Mouse (Mus musculus): ENCODE measurements at regions not wholly inside any gene's neighbourhood (a gene's known extent, or its start where the extent isn't known, plus 50 kb on each side); places are given as distances from the start of the nearest gene placed in this dataset.

- H3K36me3 ChIP-seq (ENCODE audit: control insufficient read depth, insufficient read depth, low read length) = no peaks in the 10 kb centered on the region
- WGBS = 71% methylated on average over 3 of the region's 3 CpGs
Observed at GRCm38 (mm10) chr7:117097618-117098017, 283.2 kb upstream of the Xylt1 start.

GRCm38 (mm10) chr7:117099041-117099440, 281.7 kb upstream of the Xylt1 start:
- 69% methylated on average over 6 of the region's 6 CpGs for WGBS

More at GRCm38 (mm10) chr7:117097618-117098017, 283.2 kb upstream of the Xylt1 start:
- Histone ChIP-seq H3K27me3 (ENCODE audit: control insufficient read depth, insufficient read depth, low read depth, low read length) (no peaks in the 10 kb centered on the region), H3K27ac (ENCODE audit: low read length) (no peak overlapping the region), H3K4me1 (ENCODE audit: control insufficient read depth, insufficient read depth, low read length) (no peaks in the 10 kb centered on the region), H3K4me2 (ENCODE audit: low read length) (no peak overlapping the region), H3K9me3 (replicated peaks; ENCODE audit: control insufficient read depth, low read length, poor library complexity, severe bottlenecking) (no peaks in the 10 kb centered on the region), H3K4me3 (ENCODE audit: low read depth, low read length) (no peak overlapping the region), H3K9ac (ENCODE audit: low read depth, low read length) (no peak overlapping the region)
- ATAC-seq = no peak

GRCm38 (mm10) chr7:117103035-117103434, 277.7 kb upstream of the Xylt1 start:
- 76% methylated on average over 5 of the region's 5 CpGs for WGBS
- Histone ChIP-seq H3K4me3 (ENCODE audit: low read depth, low read length) (no peak overlapping the region), H3K36me3 (ENCODE audit: control insufficient read depth, insufficient read depth, low read length) (no peaks in the 10 kb centered on the region), H3K9ac (ENCODE audit: low read depth, low read length) (no peak overlapping the region), H3K4me2 (ENCODE audit: low read length) (no peak overlapping the region), H3K9me3 (replicated peaks; ENCODE audit: control insufficient read depth, low read length, poor library complexity, severe bottlenecking) (no peaks in the 10 kb centered on the region), H3K4me1 (ENCODE audit: control insufficient read depth, insufficient read depth, low read length) (no peaks in the 10 kb centered on the region; the same call in 1 of the 2 replicates), H3K27me3 (ENCODE audit: control insufficient read depth, insufficient read depth, low read depth, low read length) (no peaks in the 10 kb centered on the region), H3K27ac (ENCODE audit: low read length) (no peak overlapping the region)
- ATAC-seq = no peak

More at GRCm38 (mm10) chr7:117099041-117099440, 281.7 kb upstream of the Xylt1 start:
- H3K9ac ChIP-seq (ENCODE audit: low read depth, low read length) = no peak overlapping the region
- ATAC-seq = no peak
- no peaks in the 10 kb centered on the region for H3K4me1 ChIP-seq (ENCODE audit: control insufficient read depth, insufficient read depth, low read length)
- no peaks in the 10 kb centered on the region for H3K27me3 ChIP-seq (ENCODE audit: control insufficient read depth, insufficient read depth, low read depth, low read length)
- H3K27ac ChIP-seq (ENCODE audit: low read length) = no peak overlapping the region
- no peak overlapping the region for H3K4me3 ChIP-seq (ENCODE audit: low read depth, low read length)
- H3K9me3 ChIP-seq (replicated peaks; ENCODE audit: control insufficient read depth, low read length, poor library complexity, severe bottlenecking) = no peaks in the 10 kb centered on the region
- H3K36me3 ChIP-seq (ENCODE audit: control insufficient read depth, insufficient read depth, low read length) = no peaks in the 10 kb centered on the region
- H3K4me2 ChIP-seq (ENCODE audit: low read length) = no peak overlapping the region

- WGBS = 93% methylated on average over 7 of the region's 7 CpGs
- no peak for ATAC-seq
- no peak overlapping the region for H3K27ac ChIP-seq (ENCODE audit: low read length)
Observed at GRCm38 (mm10) chr7:117106691-117107191, 274.0 kb upstream of the Xylt1 start.

GRCm38 (mm10) chr7:117108391-117108790, 272.4 kb upstream of the Xylt1 start:
- no peak overlapping the region for H3K4me3 ChIP-seq (ENCODE audit: low read depth, low read length)
- no peak overlapping the region for H3K4me2 ChIP-seq (ENCODE audit: low read length)
- no peak overlapping the region for H3K9ac ChIP-seq (ENCODE audit: low read depth, low read length)
- H3K9me3 ChIP-seq (replicated peaks; ENCODE audit: control insufficient read depth, low read length, poor library complexity, severe bottlenecking) = no peaks in the 10 kb centered on the region
- ATAC-seq = no peak
- H3K27me3 ChIP-seq (ENCODE audit: control insufficient read depth, insufficient read depth, low read depth, low read length) = no peaks in the 10 kb centered on the region
- no peaks in the 10 kb centered on the region; the same call in 1 of the 2 replicates for H3K4me1 ChIP-seq (ENCODE audit: control insufficient read depth, insufficient read depth, low read length)
- 83% methylated on average over 3 of the region's 3 CpGs for WGBS
- no peaks in the 10 kb centered on the region for H3K36me3 ChIP-seq (ENCODE audit: control insufficient read depth, insufficient read depth, low read length)
- H3K27ac ChIP-seq (ENCODE audit: low read length) = no peak overlapping the region

More at GRCm38 (mm10) chr7:117106691-117107191, 274.0 kb upstream of the Xylt1 start:
- H3K27me3 ChIP-seq (ENCODE audit: control insufficient read depth, insufficient read depth, low read depth, low read length) = no peaks in the 10 kb centered on the region
- no peaks in the 10 kb centered on the region for H3K9me3 ChIP-seq (replicated peaks; ENCODE audit: control insufficient read depth, low read length, poor library complexity, severe bottlenecking)
- H3K4me2 ChIP-seq (ENCODE audit: low read length) = no peak overlapping the region
- no peak overlapping the region for H3K4me3 ChIP-seq (ENCODE audit: low read depth, low read length)
- no peak overlapping the region for H3K9ac ChIP-seq (ENCODE audit: low read depth, low read length)
- H3K4me1 ChIP-seq (ENCODE audit: control insufficient read depth, insufficient read depth, low read length) = no peaks in the 10 kb centered on the region; the same call in 1 of the 2 replicates
- H3K36me3 ChIP-seq (ENCODE audit: control insufficient read depth, insufficient read depth, low read length) = no peaks in the 10 kb centered on the region

GRCm38 (mm10) chr7:117127728-117128127, 253.1 kb upstream of the Xylt1 start:
- no peak for ATAC-seq
- WGBS = 82% methylated on average over 3 of the region's 3 CpGs
- Histone ChIP-seq H3K9ac (ENCODE audit: low read depth, low read length) (no peak overlapping the region), H3K9me3 (replicated peaks; ENCODE audit: control insufficient read depth, low read length, poor library complexity, severe bottlenecking) (no peaks in the 10 kb centered on the region), H3K4me1 (ENCODE audit: control insufficient read depth, insufficient read depth, low read length) (no peaks in the 10 kb centered on the region), H3K4me2 (ENCODE audit: low read length) (no peak overlapping the region), H3K27ac (ENCODE audit: low read length) (no peak overlapping the region), H3K27me3 (ENCODE audit: control insufficient read depth, insufficient read depth, low read depth, low read length) (no peaks in the 10 kb centered on the region), H3K4me3 (ENCODE audit: low read depth, low read length) (no peak overlapping the region), H3K36me3 (ENCODE audit: control insufficient read depth, insufficient read depth, low read length) (no peaks in the 10 kb centered on the region)

- Histone ChIP-seq H3K27me3 (ENCODE audit: control insufficient read depth, insufficient read depth, low read depth, low read length) (no peaks in the 10 kb centered on the region), H3K9ac (ENCODE audit: low read depth, low read length) (no peak overlapping the region), H3K27ac (ENCODE audit: low read length) (no peak overlapping the region), H3K4me3 (ENCODE audit: low read depth, low read length) (no peak overlapping the region), H3K4me1 (ENCODE audit: control insufficient read depth, insufficient read depth, low read length) (peaks cover 9% of the 10 kb centered on the region), H3K4me2 (ENCODE audit: low read length) (no peak overlapping the region), H3K9me3 (replicated peaks; ENCODE audit: control insufficient read depth, low read length, poor library complexity, severe bottlenecking) (no peaks in the 10 kb centered on the region; the same call in 1 of the 2 replicates), H3K36me3 (ENCODE audit: control insufficient read depth, insufficient read depth, low read length) (no peaks in the 10 kb centered on the region)
- 88% methylated on average over 1 of the region's 1 CpGs for WGBS
- no peak for ATAC-seq
Observed at GRCm38 (mm10) chr7:117134869-117135268, 245.9 kb upstream of the Xylt1 start.

- Histone ChIP-seq H3K36me3 (ENCODE audit: control insufficient read depth, insufficient read depth, low read length) (no peaks in the 10 kb centered on the region), H3K9me3 (replicated peaks; ENCODE audit: control insufficient read depth, low read length, poor library complexity, severe bottlenecking) (no peaks in the 10 kb centered on the region; the same call in 1 of the 2 replicates), H3K27ac (ENCODE audit: low read length) (no peak overlapping the region), H3K4me1 (ENCODE audit: control insufficient read depth, insufficient read depth, low read length) (peaks cover 19% of the 10 kb centered on the region), H3K4me2 (ENCODE audit: low read length) (no peak overlapping the region), H3K4me3 (ENCODE audit: low read depth, low read length) (no peak overlapping the region), H3K27me3 (ENCODE audit: control insufficient read depth, insufficient read depth, low read depth, low read length) (no peaks in the 10 kb centered on the region), H3K9ac (ENCODE audit: low read depth, low read length) (no peak overlapping the region)
- WGBS = 47% methylated on average over 1 of the region's 1 CpGs
- no peak for ATAC-seq
Observed at GRCm38 (mm10) chr7:117138681-117139080, 242.1 kb upstream of the Xylt1 start.

GRCm38 (mm10) chr7:117139245-117139970, 241.4 kb upstream of the Xylt1 start:
- 5% methylated on average over 5 of the region's 5 CpGs for WGBS
- Histone ChIP-seq H3K4me2 (ENCODE audit: low read length) (no peak overlapping the region; the same call in 1 of the 2 replicates), H3K9me3 (replicated peaks; ENCODE audit: control insufficient read depth, low read length, poor library complexity, severe bottlenecking) (no peaks in the 10 kb centered on the region), H3K4me1 (ENCODE audit: control insufficient read depth, insufficient read depth, low read length) (peaks cover 19% of the 10 kb centered on the region), H3K27ac (ENCODE audit: low read length) (peak overlapping the region; percentile 68), H3K36me3 (ENCODE audit: control insufficient read depth, insufficient read depth, low read length) (no peaks in the 10 kb centered on the region), H3K9ac (ENCODE audit: low read depth, low read length) (no peak overlapping the region), H3K27me3 (ENCODE audit: control insufficient read depth, insufficient read depth, low read depth, low read length) (no peaks in the 10 kb centered on the region), H3K4me3 (ENCODE audit: low read depth, low read length) (no peak overlapping the region)
- peak; percentile 88 for ATAC-seq
